Mouse (Mus musculus): ENCODE measurements at regions not wholly inside any gene's neighbourhood (a gene's known extent, or its start where the extent isn't known, plus 50 kb on each side); places are given as distances from the start of the nearest gene placed in this dataset.

DNA sequence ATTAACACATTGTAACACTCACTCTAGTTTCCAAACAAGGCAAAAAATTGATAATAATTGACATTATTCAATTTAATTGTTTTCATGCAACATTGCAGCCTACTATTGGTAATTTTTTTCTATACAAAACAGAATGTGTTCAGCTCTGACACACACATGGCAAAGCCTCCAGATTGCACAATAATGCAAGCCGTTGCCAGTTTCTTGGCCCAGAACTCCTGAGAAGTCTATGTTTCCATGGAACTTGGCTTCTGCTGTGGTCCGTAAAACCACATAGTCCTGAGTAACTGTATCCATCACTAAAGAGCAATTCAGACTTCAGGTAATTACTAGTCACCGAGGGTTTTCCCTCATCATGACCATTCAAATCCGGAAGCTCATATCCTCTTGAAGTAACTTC, 684.4 kb upstream of the Adamts5 start:
- TF ChIP-seq IRF4 (IDR thresholded peaks at IDR 0.05; ENCODE audit: low read depth, low read length) (no peak), BHLHE40 (IDR thresholded peaks at IDR 0.05; ENCODE audit: low read depth, low read length) (no peak), RCOR1 (conservative IDR thresholded peaks at IDR 0.05; ENCODE audit: low read depth, low read length) (no peak), EP300 (IDR thresholded peaks at IDR 0.05; ENCODE audit: low read length) (no peak), POLR2AphosphoS2 (IDR thresholded peaks at IDR 0.05; ENCODE audit: low read depth, low read length) (no peak), POLR2A (IDR thresholded peaks at IDR 0.05; ENCODE audit: low read depth, low read length) (no peak), CTCF (conservative IDR thresholded peaks at IDR 0.05 in 1 of 2, IDR thresholded peaks at IDR 0.05 in 1 of 2; ENCODE audit: low read depth in 2 of 2, low read length in 2 of 2) (no peak), SMC3 (IDR thresholded peaks at IDR 0.05; ENCODE audit: low read depth, low read length) (no peak)

Measured in CH12.LX (cell line).